Mouse (Mus musculus) gastrocnemius, adult 8-10 months (tissue): Measurements from ENCODE around the gene Rack1. TPM values are rescaled to one million over a fixed set of nuclear protein-coding genes. Genes with fewer than 3 reads are reported as not detected.
"Not testable (repeated sequence)": the region's sequence is repeated elsewhere in the genome, so short reads cannot be mapped to it uniquely, and the experiment has no call there.

Experiments
- DNase-seq, 2 experiments: peaks; one replicate each; pipeline ENCODE4 v3.0.0; 2022; ENCODE audit warnings: low spot score in 2 of 2
- total RNA-seq, 4 experiments: library from RNA; stranded (reverse); gene quantifications; 2 replicates each; pipeline ENCODE4 v1.2.4; 2022

Rack1 gene
- total RNA-seq: 100 to 1,000 TPM; 411 to 495 (median 459) TPM

DNA sequence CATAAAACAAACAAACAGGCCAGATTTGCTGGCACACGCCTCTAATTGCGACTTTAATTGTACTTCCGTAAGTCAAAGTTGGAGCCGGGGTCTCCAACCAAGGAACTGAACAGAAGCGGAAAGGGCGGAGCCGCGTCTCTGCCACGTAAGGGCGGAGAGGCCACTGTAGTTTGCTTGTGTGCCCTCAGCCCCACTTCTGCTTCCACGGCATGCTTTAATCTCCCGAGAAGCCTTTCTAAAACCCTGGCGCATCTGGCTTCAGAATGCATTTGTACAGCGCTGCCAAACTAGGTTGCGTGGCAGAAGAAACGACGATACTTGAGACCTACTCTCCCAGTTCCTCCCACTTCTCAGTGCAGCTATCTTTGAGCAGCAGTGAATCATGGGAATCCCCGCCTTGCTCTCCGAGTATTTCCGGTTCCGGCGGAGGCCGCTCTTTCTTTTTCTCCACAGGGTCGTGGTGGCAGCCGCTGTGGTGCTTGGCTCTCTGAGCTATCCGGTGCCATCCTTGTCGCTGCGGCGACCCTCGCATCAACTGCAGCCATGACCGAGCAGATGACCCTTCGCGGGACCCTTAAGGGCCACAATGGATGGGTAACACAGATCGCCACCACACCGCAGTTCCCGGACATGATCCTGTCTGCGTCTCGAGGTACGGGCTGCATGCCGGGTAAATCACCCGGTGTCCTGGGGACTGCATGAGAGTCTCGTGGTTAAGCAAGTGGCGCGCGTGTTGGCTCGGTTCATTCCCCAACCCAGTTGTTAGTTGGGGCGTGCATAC lies at the start of gene Rack1:
Gene Rack1 (plus strand): TSS at position 412 of the 781 bp plus-strand sequence.
- DNase-seq: peak; percentile 77 to 79

DNA sequence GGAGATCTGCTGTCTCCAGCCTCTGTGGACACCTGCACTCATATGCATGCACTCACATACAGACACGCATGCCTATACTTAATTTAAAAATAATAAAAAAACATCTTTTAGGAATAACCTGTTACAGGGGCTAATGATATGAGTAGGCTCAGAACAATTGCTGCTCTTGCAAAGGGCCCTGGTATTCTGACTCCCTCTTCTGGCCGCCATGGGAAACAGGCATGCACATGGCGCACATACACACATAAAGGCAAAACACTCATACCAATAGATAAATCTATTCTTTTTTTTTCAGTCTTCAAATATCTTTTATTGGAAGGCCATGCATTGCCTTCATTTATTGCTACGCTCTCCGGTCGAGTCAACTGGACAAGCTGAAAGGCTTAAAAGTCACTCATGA lies 49.7 kb upstream of the Rack1 start:
- no peak for DNase-seq

DNA sequence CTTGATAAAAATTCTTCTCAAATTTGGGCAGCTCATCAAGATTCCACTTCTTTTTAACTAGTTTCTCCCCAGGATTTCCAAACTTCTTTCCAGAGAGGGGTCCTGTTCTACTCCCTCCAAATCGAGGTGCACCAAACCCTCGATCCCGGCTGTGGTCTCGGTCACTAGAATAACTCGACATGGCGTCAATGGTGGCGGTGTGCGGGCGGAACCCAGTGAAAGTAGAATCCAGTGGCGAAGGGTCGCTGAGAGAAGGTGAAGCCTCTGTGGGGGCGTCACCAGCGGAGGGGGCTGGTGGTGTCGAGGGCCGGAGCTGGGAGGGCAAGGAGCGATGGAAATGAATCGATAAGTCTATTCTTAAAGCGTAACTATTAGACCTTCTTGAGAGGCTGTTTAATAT lies 46.6 kb upstream of the Rack1 start:
- DNase-seq: not testable (repeated sequence)

DNA sequence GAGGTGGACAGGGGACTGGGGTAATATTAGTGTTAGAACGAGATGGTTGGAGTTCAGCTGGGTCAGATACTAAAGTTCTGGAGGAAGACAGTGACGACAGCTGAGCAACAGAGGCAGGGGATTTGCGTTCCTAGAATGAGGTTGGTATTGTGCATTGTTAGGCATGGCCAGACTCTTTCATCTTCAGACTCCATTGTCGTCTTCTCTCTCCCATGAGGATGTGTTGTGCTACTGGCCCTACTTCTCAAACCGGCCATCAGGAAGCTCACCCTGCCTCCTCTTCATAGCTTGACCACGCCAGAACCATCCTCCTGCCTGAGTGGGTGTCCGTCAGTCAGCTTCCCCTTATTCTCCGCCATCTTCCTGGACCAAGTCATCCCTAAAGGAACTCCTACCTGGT lies 41.1 kb upstream of the Rack1 start:
- DNase-seq: no peak

GRCm38 (mm10) chr11:48764119-48764518 lies 36.0 kb upstream of the Rack1 start:
- no peak for DNase-seq

- DNase-seq: no peak
These were observed 32.8 kb upstream of the Rack1 start for GRCm38 (mm10) chr11:48767195-48767876.

- no peak for DNase-seq
These were observed 28.4 kb upstream of the Rack1 start for GRCm38 (mm10) chr11:48771691-48772090.

- no peak for DNase-seq
These were observed 25.5 kb upstream of the Rack1 start for GRCm38 (mm10) chr11:48774443-48775298.

DNA sequence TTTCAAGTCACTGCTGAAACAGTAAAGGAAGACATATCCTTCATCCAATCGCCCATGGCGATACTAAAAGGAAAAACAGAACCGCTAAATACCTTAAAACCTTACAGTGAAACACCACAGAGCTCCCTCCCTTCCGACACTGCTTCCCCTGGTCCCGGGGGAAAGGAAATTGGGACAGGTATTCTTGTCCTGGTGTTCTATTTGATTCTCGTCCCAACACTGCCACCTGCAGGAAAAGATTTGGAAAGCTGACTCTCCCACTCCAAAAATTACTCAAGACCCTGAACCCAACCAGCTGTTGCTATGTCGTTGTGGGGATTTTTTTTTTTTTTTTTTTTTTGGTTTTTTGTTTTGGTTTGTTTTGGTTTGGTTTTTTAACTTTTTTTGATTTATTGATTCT lies 24.6 kb upstream of the Rack1 start:
- peak; percentile 25 to 33 for DNase-seq

DNA sequence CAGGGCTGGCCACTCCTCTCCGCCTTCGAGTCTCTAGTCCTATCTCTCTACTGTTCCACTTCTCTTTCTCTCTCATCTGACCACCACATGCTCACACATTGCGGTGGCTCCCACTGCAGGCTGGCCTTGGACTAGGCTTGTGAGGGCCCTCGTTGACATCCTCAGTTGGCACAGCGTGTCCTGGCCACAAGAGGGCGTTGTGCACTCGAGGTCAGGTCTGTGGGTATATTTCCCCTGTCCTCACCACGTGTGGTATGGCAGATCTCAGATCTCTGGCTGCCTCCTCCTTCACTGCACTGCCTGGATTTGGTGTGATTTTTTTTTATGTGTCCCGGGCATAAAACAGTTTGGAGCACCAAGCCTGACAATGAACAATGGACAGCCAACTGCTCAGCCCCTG lies 23.5 kb upstream of the Rack1 start:
- no peak for DNase-seq

GRCm38 (mm10) chr11:48777303-48777702 lies 22.8 kb upstream of the Rack1 start:
- no peak for DNase-seq

- DNase-seq: no peak
These were observed 20.7 kb upstream of the Rack1 start for GRCm38 (mm10) chr11:48779450-48779849.

DNA sequence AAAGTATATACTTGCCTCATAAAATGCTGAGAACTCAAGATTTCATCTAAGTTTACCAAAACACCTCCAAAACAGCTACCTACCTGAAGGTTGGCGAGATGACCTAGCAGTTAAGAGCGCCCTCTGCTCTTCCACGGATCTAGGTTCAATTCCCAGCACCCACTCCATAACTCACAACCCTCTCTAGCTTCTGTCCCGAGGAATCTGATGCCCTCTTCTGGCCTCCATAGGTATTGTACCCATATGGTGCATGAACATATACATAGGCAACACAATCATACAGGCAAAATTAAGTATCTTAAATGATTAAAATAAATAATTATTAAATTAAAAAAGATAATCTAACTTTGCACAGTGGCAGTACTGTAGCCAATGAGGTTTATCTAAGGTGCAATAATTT lies 17.9 kb upstream of the Rack1 start:
- DNase-seq: no peak

GRCm38 (mm10) chr11:48787455-48788211 lies 12.5 kb upstream of the Rack1 start:
- no peak for DNase-seq

DNA sequence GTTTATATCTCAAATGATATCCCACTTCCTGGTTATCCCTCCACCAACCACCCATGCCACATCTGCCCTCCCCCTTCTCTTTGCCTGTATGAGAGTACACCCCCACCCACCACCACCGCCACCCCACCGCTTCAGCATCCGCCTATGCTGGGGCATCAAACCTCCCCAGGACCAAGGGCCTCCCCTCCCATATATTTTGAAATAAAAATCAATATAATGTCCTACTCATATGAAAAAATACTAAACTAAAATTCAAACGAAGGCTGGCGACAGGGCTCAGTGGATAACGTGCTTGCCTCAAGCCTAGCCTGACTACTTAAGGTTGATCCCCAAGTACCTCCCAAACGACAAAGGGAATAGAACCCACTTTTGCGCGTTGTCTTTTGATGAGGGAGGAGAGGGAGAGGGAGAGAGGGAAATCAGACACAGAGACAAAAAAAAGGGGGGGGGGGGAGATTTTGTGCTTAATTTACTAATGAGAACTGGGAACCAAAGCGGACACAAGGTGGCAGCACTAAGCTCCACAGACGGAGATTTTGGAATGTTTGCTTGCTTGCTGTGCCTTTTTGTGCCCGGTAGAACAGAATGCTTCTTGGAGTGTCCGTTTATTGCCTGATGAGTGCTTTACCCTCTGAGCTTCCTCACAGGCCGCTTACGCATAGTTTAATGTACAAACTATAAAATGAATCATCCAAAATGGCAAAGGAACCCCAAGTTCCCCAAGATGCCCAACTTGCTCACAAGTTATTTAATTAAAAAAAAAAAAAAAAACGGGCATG lies 11.6 kb upstream of the Rack1 start:
- peak; percentile 56 to 59 for DNase-seq

GRCm38 (mm10) chr11:48789215-48789614 lies 10.9 kb upstream of the Rack1 start:
- DNase-seq: no peak

DNA sequence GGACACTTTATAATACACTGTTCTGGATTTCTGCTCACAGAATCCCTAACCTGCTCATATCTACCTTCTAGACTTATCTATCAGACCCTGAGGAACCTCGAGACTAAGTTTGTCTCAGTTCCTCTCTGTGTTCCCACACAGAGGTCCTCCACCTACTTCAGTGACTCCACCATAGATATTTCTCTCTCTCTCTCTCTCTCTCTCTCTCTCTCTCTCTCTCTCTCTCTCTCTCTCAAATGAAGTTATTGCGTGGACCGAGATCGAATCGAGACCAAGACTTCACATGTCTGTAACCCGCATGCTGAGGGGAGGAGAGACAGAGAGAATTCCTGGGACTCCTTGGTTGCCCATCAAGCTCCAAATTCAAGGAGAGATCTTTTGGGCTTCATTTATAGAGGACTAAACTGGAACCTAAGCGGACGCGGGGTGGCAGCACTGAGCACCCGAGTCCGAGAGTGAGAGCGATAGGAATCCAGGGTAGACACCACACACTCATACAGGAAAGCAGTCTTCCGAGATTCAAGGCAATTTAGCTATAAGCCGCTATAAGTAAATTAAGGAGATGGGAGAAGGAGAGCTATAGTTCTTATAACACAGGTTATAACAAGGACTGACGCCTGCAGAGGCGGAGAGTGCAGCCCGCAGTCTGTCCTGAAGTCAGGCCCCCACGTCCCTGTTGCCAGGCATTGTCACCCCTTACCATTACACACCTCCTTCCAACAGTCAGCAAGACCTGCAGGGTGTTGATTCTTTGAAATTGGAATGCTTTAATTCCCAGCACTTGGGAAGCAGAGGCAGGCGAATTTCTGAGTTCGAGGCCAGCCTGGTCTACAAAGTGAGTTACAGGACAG lies 9.9 kb upstream of the Rack1 start:
- DNase-seq: peak; percentile 80 to 81

DNA sequence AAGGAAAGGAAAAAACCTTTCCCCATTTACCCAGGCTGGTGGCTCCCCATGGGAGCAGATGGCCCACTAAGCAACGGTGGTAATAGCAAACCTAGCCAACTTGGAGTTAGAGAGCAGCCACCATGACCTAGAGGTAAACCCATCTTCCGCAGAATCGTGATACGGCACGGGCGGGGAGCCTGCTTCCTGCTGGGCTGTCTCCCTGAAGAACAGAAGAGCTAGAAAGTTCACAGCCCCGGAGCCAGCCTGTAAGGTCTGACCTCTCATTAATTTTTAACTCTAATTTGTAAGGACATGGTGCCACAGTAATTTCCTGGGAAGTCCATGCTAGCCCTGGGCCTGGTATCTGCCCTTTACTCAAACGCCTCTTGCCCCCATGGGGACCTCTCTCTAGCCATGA lies 9.2 kb upstream of the Rack1 start:
- no peak for DNase-seq

- not testable (repeated sequence) for DNase-seq
These were observed 8.2 kb upstream of the Rack1 start for GRCm38 (mm10) chr11:48791894-48792293.
